In genomic region chr1:193133726-193134125, GRCm38 (mm10) we compare ENCODE assay signal across 15 mouse cellular contexts. TPM values are rescaled to one million over a fixed set of nuclear protein-coding genes. Genes with fewer than 3 reads are reported as not detected.
DNase-seq lines count a peak whose midpoint lies in the region; ATAC-seq and TF ChIP-seq lines count a peak whose summit lies in the region.
"Had no signal": no experiment of that assay in that cellular context is flagged by ENCODE, and none has a peak within 500 bp of the region (broad histone marks: within the 10 kb centered on the region; RNA-seq: fewer than 3 reads in every experiment).

No protein-coding gene starts in this region.

- no peak overlapping the region for H3K27ac ChIP-seq in gastrocnemius, adult 2 months
- H3K27ac ChIP-seq in lung, embryonic 14.5 days (ENCODE audit: low read depth), result no peak overlapping the region
- no peak overlapping the region for H3K27ac ChIP-seq in ES-E14 (ENCODE audit: insufficient read depth, low read depth, low read length, poor library complexity, severe bottlenecking)
- H3K27ac ChIP-seq in forebrain, embryonic 16.5 days (ENCODE audit: low read length), result no peak overlapping the region
- H3K27ac ChIP-seq: embryonic facial prominence, embryonic 12.5 days had no signal

- ATAC-seq in lung, embryonic 14.5 days (ENCODE audit: insufficient read depth), result no peak
- ATAC-seq in forebrain, embryonic 16.5 days, result no peak

- in situ Hi-C loops in ES-E14 (cut with MboI; ENCODE audit: low sequenced_read_pairs in 2 of 2, unreplicated experiment in 2 of 2), result no loop called here

- H3K9me3 ChIP-seq in lung, embryonic 14.5 days (ENCODE audit: low read depth, low read length), result no peaks in the 10 kb centered on the region
- H3K9me3 ChIP-seq in ES-E14 (ENCODE audit: control insufficient read depth, insufficient read depth, low read depth, low read length), result no peaks in the 10 kb centered on the region
- H3K9me3 ChIP-seq in forebrain, embryonic 16.5 days (ENCODE audit: control insufficient read depth, low read length), result no peaks in the 10 kb centered on the region
- H3K9me3 ChIP-seq: embryonic facial prominence, embryonic 12.5 days had no signal

- H3K9ac ChIP-seq in lung, embryonic 14.5 days, result no peak overlapping the region
- no peak overlapping the region for H3K9ac ChIP-seq in ES-E14 (ENCODE audit: insufficient read depth, low read depth, low read length, poor library complexity, severe bottlenecking)
- no peak overlapping the region for H3K9ac ChIP-seq in forebrain, embryonic 16.5 days (replicated peaks; ENCODE audit: low read depth, low read length)
- H3K9ac ChIP-seq: embryonic facial prominence, embryonic 12.5 days had no signal

- DNase-seq in gastrocnemius, adult 2 months, result no peak
- DNase-seq in gastrocnemius, postnatal 4 days (ENCODE audit: low spot score in 2 of 2), result no peak
- no peak for DNase-seq in lung, embryonic 14.5 days
- no peak for DNase-seq in lung, postnatal 10 days
- peak; percentile 45 for DNase-seq in ES-E14 (ENCODE audit: low read depth, low spot score)
- peak; percentile 55 for DNase-seq in induced T-regulatory cell, adult 2 months (ENCODE audit: low read depth)
- DNase-seq in ovary, postnatal 10 days (ENCODE audit: low spot score), result no peak
- DNase-seq: adrenal gland, postnatal 10 days; cerebellum, postnatal 14 days; kidney, adult 11 months; lung, adult 18-20 months; midbrain, embryonic 14.5 days had no signal

- WGBS in lung, embryonic 14.5 days, result 88% methylated on average over 1 of the region's 1 CpGs
- WGBS in forebrain, embryonic 16.5 days, result 87% methylated on average over 1 of the region's 1 CpGs

- 0 out of 2 replicates have a peak, but pooled peaks cover 2% of the 10 kb centered on the region for H3K4me1 ChIP-seq in lung, embryonic 14.5 days (ENCODE audit: insufficient read depth)
- peaks cover 0 to 2% of the 10 kb centered on the region in 2 experiments; a peak in 3 of 4 replicates for H3K4me1 ChIP-seq in ES-E14 (ENCODE audit: control insufficient read depth in 2 of 2, insufficient read depth in 2 of 2, low read length in 2 of 2, poor library complexity in 1 of 2)
- H3K4me1 ChIP-seq in forebrain, embryonic 16.5 days (replicated peaks; ENCODE audit: control insufficient read depth, insufficient read depth, low read length), result peaks cover 8% of the 10 kb centered on the region

- H3K36me3 ChIP-seq in lung, embryonic 14.5 days (ENCODE audit: insufficient read depth), result no peaks in the 10 kb centered on the region
- H3K36me3 ChIP-seq in ES-E14 (ENCODE audit: control insufficient read depth, insufficient read depth, low read length, poor library complexity, severe bottlenecking), result no peaks in the 10 kb centered on the region
- H3K36me3 ChIP-seq in forebrain, embryonic 16.5 days (ENCODE audit: control insufficient read depth, insufficient read depth), result no peaks in the 10 kb centered on the region
- H3K36me3 ChIP-seq: embryonic facial prominence, embryonic 12.5 days had no signal

- H3K27me3 ChIP-seq in lung, embryonic 14.5 days (ENCODE audit: insufficient read depth, low read length), result no peaks in the 10 kb centered on the region
- no peaks in the 10 kb centered on the region for H3K27me3 ChIP-seq in forebrain, embryonic 16.5 days (replicated peaks; ENCODE audit: control insufficient read depth, insufficient read depth, low read length)
- H3K27me3 ChIP-seq: embryonic facial prominence, embryonic 12.5 days had no signal

- H3K4me3 ChIP-seq in gastrocnemius, adult 2 months, result no peak overlapping the region
- H3K4me3 ChIP-seq in lung, embryonic 14.5 days (ENCODE audit: low read depth, low read length), result no peak overlapping the region
- H3K4me3 ChIP-seq in ES-E14 (ENCODE audit: insufficient read depth in 1 of 2, low read depth in 1 of 2, low read length in 2 of 2, poor library complexity in 1 of 2, severe bottlenecking in 1 of 2), result no peak overlapping the region
- H3K4me3 ChIP-seq in forebrain, embryonic 16.5 days (replicated peaks; ENCODE audit: low read length), result no peak overlapping the region
- H3K4me3 ChIP-seq: embryonic facial prominence, embryonic 12.5 days had no signal

- intact Hi-C loops in gastrocnemius, adult 2 months (cut with DNase I), result no loop called here

- H3K4me2 ChIP-seq in lung, embryonic 14.5 days, result no peak overlapping the region
- H3K4me2 ChIP-seq in forebrain, embryonic 16.5 days (ENCODE audit: low read length), result no peak overlapping the region
- H3K4me2 ChIP-seq: embryonic facial prominence, embryonic 12.5 days had no signal

- TF ChIP-seq CTCF in gastrocnemius, adult 2 months (IDR thresholded peaks at IDR 0.05), result peak; percentile 15; the same call in 1 of the 2 replicates
- TF ChIP-seq CTCF in lung, embryonic 14.5 days (IDR thresholded peaks at IDR 0.05; ENCODE audit: low read depth), result peak; percentile 29

TF ChIP-seq in ES-E14, 5 proteins besides CTCF, POLR2A, EP300 and RAD21:
- TF ChIP-seq MAFK (IDR thresholded peaks at IDR 0.05; ENCODE audit: insufficient read depth, low read depth, low read length) (no peak), CHD2 (IDR thresholded peaks at IDR 0.05; ENCODE audit: low read depth, low read length) (no peak), ZNF384 (IDR thresholded peaks at IDR 0.05; ENCODE audit: low read depth, low read length) (no peak), ZC3H11A (IDR thresholded peaks at IDR 0.05; ENCODE audit: borderline replicate concordance, low read depth, low read length) (no peak), HCFC1 (IDR thresholded peaks at IDR 0.05; ENCODE audit: borderline replicate concordance, insufficient read depth, low read length) (no peak)

RNA-seq across cellular contexts. Expression of gene Diexf, which starts 3.7 kb away (rescaled TPM):
- total RNA-seq in gastrocnemius, adult 2 months (2021), result 10 to 100 TPM; 10.2 to 13.6 TPM
- 10 to 100 TPM; 16.6 to 18.1 TPM for total RNA-seq in gastrocnemius, postnatal 4 days (2021)
- polyA plus RNA-seq in lung, embryonic 14.5 days (2014; fragmentation: Nextera tagmentation; extraction: Ambion mirVana), result 9.0 and 9.5 TPM in 2 replicates
- 25.6 and 28.2 TPM in 2 replicates for total RNA-seq in ES-E14 (2012; rRNA removed)
- 11.3 and 13.9 TPM in 2 replicates for polyA plus RNA-seq in forebrain, embryonic 16.5 days (2015; fragmentation: Nextera tagmentation; extraction: Ambion mirVana)

RNA-seq across cellular contexts. Expression of gene Irf6, which starts 19.2 kb away (rescaled TPM):
- total RNA-seq in gastrocnemius, adult 2 months (2021), result under 1 TPM; 0.33 to 0.39 TPM
- total RNA-seq in gastrocnemius, postnatal 4 days (2021), result 1 to 10 TPM; 6.4 to 6.9 TPM
- 12.0 and 12.3 TPM in 2 replicates for polyA plus RNA-seq in lung, embryonic 14.5 days (2014; fragmentation: Nextera tagmentation; extraction: Ambion mirVana)
- 3.6 and 4.8 TPM in 2 replicates for total RNA-seq in ES-E14 (2012; rRNA removed)
- 0.75 and 1.4 TPM in 2 replicates for polyA plus RNA-seq in forebrain, embryonic 16.5 days (2015; fragmentation: Nextera tagmentation; extraction: Ambion mirVana)
- total RNA-seq: granulocyte monocyte progenitor cell, adult 5-6 weeks had no signal

RNA-seq across cellular contexts. Expression of gene A130010J15Rik, which starts 34.1 kb away (rescaled TPM):
- total RNA-seq in gastrocnemius, adult 2 months (2021), result 1 to 10 TPM; 3.3 to 3.7 TPM
- 1 to 10 TPM; 6.6 to 7.2 TPM for total RNA-seq in gastrocnemius, postnatal 4 days (2021)
- polyA plus RNA-seq in lung, embryonic 14.5 days (2014; fragmentation: Nextera tagmentation; extraction: Ambion mirVana), result 14.1 and 16.0 TPM in 2 replicates
- 5.7 and 7.6 TPM in 2 replicates for total RNA-seq in ES-E14 (2012; rRNA removed)
- 14.2 and 16.1 TPM in 2 replicates for polyA plus RNA-seq in forebrain, embryonic 16.5 days (2015; fragmentation: Nextera tagmentation; extraction: Ambion mirVana)

Comparison
In these comparisons a context has a peak if more than half of its experiments do, and no peak if none do; other contexts are left out.
1. DNase-seq: peak in ES-E14 (single experiment) and induced T-regulatory cell, adult 2 months (single experiment); none in gastrocnemius, adult 2 months (single experiment), gastrocnemius, postnatal 4 days (0 of 2), lung, embryonic 14.5 days (single experiment), lung, postnatal 10 days (single experiment) and ovary, postnatal 10 days (single experiment).